Mouse (Mus musculus) 3T3-L1 (cell line): ENCODE measurements around the gene Trabd2b.

Source experiments
- DNase-seq: peaks from one replicate; pipeline ENCODE4 v3.0.0-alpha.2; 2015; ENCODE audit warnings: low read depth, low spot score

Gene Trabd2b

GRCm38 (mm10) chr4:114406355-114407101, at the start of gene Trabd2b:
Gene Trabd2b (plus strand): TSS chr4:114406724.
- DNase-seq = peak; percentile 54

GRCm38 (mm10) chr4:114357420-114357819, 49.1 kb upstream of the Trabd2b start:
- DNase-seq = no peak

GRCm38 (mm10) chr4:114358874-114359273, 47.6 kb upstream of the Trabd2b start:
- DNase-seq = no peak

- DNase-seq = peak; percentile 96
Observed at GRCm38 (mm10) chr4:114359818-114360217, 46.7 kb upstream of the Trabd2b start.

GRCm38 (mm10) chr4:114361336-114361735, 45.2 kb upstream of the Trabd2b start:
- peak; percentile 83 for DNase-seq

- DNase-seq = no peak
Observed at GRCm38 (mm10) chr4:114365000-114365399, 41.5 kb upstream of the Trabd2b start.

GRCm38 (mm10) chr4:114365595-114365994, 40.9 kb upstream of the Trabd2b start:
- no peak for DNase-seq

DNA sequence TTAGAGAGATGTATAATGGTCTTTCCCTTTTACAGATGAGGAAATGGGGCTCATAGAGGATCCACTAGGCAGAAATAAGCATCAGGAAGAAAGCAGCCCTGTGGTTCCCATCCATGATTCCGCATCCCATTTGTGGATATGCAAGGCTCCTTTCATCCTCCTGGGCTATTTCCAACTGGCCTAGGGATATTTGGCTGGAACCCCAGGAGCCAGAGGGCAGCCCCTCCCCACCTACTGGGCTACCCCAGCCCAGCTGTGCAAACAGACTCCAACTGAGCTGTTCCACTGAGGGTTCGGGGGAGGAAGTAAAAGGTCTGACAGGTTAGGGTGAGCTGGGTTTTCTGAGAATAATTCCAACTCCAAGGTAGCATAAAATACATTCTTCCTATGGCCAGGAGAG, 39.5 kb upstream of the Trabd2b start:
- no peak for DNase-seq

DNA sequence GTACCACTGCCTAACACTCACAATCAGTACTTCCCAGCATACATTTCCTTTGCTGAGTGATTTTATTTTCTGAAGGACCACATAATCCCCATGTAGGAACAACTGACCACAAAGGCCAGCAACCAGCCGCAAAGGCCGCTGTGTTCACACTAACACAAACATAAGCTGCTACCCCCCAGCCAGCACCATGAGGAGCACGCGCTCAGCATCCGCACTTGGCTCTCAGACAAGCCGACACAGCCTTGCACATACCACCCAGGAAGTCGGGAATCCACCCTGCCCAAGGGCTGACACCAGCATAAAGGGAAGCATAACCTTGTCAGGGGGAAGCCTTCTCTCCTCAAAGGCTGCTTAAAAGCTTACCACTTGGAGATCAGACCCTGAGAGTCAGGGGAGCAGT, 38.7 kb upstream of the Trabd2b start:
- peak; percentile 73 for DNase-seq

DNA sequence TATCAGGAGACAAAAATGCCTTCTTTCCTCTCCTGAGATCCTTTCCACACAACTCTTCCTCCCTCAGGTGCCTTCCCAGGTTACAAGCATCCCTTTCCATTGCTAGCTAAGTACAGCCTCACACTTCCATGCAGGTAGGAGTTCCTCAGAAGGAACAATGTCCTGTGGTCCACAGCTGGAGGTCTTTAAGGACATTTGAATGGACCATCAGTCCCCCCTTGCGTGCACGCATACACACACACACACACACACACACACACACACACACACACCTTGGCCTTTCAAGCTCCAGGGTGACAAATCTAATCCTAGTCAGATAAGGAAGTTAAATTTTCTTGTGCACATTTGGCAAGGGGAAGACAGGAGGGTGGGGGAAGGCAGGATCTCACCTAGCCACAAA, 36.9 kb upstream of the Trabd2b start:
- no peak for DNase-seq

DNA sequence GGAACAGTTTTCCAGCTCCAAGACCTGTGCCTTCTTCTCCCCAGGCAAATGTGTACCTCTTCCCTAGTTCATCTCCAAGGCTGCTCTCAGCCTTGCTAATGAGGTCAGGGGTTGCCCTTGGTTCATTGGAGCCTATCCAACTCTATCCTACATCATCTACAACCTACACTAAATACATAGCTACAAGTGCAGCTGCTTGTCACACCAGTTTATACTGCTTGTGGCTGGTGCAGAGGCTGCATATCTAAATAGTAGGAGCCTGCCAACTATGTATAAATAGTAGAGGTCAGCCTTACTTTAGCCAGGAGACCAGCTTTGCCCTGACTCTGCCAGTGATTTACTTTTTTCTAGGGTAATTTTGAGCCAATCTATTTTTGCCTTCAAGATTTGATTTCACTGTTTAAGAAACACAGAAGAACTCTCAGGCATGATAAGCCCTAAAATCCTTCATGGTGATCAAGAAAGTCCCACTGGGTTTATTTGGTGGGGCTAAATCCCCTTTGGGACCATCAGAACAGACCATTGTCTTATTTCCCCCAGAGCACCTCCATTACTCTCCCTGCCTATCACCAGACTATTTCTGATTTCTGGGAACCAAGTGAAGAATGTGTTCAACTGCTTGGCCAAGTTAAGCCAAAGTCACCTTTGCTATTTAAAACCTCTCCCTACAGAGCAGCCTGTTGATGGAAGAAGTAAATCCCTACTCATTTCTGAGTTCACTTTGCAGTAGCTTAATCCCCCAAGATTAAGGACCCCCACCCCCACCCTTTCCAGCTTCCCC, 35.4 kb upstream of the Trabd2b start:
- no peak for DNase-seq

DNA sequence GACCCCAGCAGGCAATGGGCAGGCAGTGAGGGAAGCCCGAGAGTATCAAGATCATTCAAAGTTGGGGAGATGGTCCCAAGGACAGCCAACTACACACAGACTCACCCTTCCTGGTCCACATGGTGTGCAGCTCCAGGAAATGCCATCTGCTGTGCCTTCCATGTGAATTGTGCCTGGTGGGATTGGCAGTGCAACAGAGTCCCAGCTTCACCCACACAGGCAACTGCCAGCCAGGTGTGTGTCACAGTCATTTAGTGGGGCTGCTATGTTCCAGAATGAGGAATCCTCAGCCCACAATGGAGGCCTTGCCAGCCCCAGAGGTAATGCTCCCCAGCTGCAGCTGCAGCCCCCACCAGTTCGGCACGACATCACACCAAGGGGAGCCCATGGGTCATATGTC, 33.8 kb upstream of the Trabd2b start:
- DNase-seq = no peak

- peak; percentile 60 for DNase-seq
Observed at GRCm38 (mm10) chr4:114374330-114374729, 32.2 kb upstream of the Trabd2b start.

DNA sequence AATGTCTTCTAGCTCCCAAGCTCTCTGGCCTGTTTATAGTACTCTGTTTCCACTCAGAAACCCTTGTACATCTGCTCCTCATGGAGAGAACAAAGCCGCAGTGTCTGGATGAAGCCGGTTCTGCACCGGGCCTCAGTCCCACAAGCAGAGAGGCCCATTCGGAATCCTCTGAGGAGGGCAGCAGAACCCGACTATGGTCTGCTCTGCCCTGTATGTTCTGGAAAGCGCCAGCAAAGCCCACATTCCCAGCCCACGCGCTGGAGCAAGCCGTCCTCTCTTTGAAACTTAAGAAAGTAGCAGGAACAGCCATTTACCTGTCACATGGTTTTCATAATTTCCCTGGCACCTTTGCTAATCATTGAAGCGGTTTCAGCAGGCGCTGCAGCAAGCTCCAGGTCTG, 29.0 kb upstream of the Trabd2b start:
- no peak for DNase-seq

- DNase-seq = no peak
Observed at GRCm38 (mm10) chr4:114378512-114378911, 28.0 kb upstream of the Trabd2b start.

- DNase-seq = peak; percentile 91
Observed at GRCm38 (mm10) chr4:114379416-114379956, 27.0 kb upstream of the Trabd2b start.

DNA sequence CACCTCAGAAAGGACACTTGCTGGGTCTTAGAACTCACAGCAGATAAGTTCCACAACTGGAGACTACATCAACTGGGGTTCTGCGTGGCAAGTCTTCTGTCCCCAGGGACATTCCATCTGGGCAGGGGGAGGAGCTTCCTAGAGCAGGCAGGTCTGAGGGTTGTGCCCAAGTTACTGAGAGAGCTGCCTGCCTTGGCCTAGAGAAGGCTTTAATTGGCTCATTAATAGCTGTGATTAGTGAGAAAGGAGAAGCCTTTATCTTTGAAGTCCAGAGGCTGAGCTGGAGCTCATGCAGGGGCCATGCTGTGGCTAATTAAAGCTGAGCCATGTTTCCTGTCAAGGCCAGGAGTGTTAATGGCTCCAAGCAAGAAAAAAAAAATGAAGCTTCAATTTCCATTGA, 23.9 kb upstream of the Trabd2b start:
- DNase-seq = no peak

- no peak for DNase-seq
Observed at GRCm38 (mm10) chr4:114385236-114385635, 21.3 kb upstream of the Trabd2b start.

GRCm38 (mm10) chr4:114386395-114386811, 20.1 kb upstream of the Trabd2b start:
- peak; percentile 60 for DNase-seq

GRCm38 (mm10) chr4:114387527-114388135, 18.9 kb upstream of the Trabd2b start:
- DNase-seq = no peak

DNA sequence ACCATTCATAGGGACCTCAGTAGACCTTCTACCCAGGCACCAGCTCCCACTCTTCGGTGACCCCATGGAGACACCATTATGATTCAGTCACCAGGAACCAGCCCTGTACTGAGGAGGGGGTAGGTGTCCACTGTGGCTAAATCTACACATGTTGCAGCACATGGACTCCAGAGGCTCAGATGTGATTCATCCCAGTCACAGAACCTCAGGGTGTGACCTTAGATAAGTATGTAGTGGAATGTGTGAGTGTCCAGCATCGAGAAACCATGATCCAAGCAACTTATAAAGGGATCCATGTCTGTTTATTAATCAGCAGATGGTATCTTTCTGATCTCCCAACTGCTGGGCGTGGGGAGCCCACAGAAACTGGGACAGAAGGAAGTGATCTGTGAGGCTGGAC, 18.2 kb upstream of the Trabd2b start:
- DNase-seq = peak; percentile 67

- DNase-seq = no peak
Observed at GRCm38 (mm10) chr4:114389653-114390052, 16.9 kb upstream of the Trabd2b start.
